Mouse (Mus musculus) intestine, postnatal 0 days (tissue): ENCODE measurements around the gene Prdm11. TPM values are rescaled to one million over a fixed set of nuclear protein-coding genes. Genes with fewer than 3 reads are reported as not detected.

Source experiments
- ATAC-seq: fragments of 200-750 bp; cut with Nextera tagmentation; 2 replicates; pipeline ENCODE4 v1.8.0; 2017; ENCODE audit warnings: mild to moderate bottlenecking, moderate TSS enrichment, moderate library complexity
- H3K27ac ChIP-seq: fragments of 300-500 bp; sonication (generic); 2 replicates; pipeline ENCODE4 v1.5.1; 2014; ENCODE audit warnings: mild to moderate bottlenecking, low read depth, low read length, moderate library complexity
- H3K27me3 ChIP-seq: fragments of 300-500 bp; sonication (generic); replicated peaks from 2 replicates; pipeline ENCODE4 v1.6.1; 2014; ENCODE audit warnings: low read length, mixed read lengths; ENCODE audit not compliant: control insufficient read depth, insufficient read depth
- H3K36me3 ChIP-seq: fragments of 300-500 bp; sonication (generic); 2 replicates; pipeline ENCODE4 v1.6.1; 2014; ENCODE audit warnings: mild to moderate bottlenecking, moderate library complexity; ENCODE audit not compliant: control insufficient read depth, insufficient read depth
- H3K4me1 ChIP-seq: fragments of 300-500 bp; sonication (generic); replicated peaks from 2 replicates; pipeline ENCODE4 v1.6.1; 2014; ENCODE audit warnings: antibody characterized with exemption, low read length, mixed read lengths; ENCODE audit not compliant: control insufficient read depth, insufficient read depth
- H3K4me2 ChIP-seq: fragments of 300-500 bp; sonication (generic); replicated peaks from 2 replicates; pipeline ENCODE4 v1.6.1; 2014; ENCODE audit warnings: low read depth, mild to moderate bottlenecking, moderate library complexity
- H3K4me3 ChIP-seq: fragments of 300-500 bp; sonication (generic); 2 replicates; pipeline ENCODE4 v1.5.1; 2014; ENCODE audit warnings: low read depth, low read length
- H3K9ac ChIP-seq: fragments of 300-500 bp; sonication (generic); 2 replicates; pipeline ENCODE4 v1.6.1; 2014; ENCODE audit warnings: mild to moderate bottlenecking, low read depth, low read length
- H3K9me3 ChIP-seq: fragments of 300-500 bp; sonication (generic); 2 replicates; pipeline ENCODE4 v1.6.1; 2016; ENCODE audit warnings: mixed run types; ENCODE audit not compliant: control insufficient read depth
- CTCF ChIP-seq: sonication (generic); IDR thresholded peaks from 2 replicates; pipeline ENCODE4 v1.5.1; 2016; ENCODE audit warnings: low read depth, mild to moderate bottlenecking, control low read depth, antibody characterized with exemption, moderate library complexity
- WGBS: fragments of 180-500 bp; shearing (Covaris S2); extraction: QIAGEN DNeasy Blood & Tissue Kit; methylation state at CpG from one replicate; pipeline ENCODE4 v1.1.7; 2014; 5-methylcytosine and 5-hydroxymethylcytosine counted together
- polyA plus RNA-seq: library from polyadenylated mRNA; unstranded; fragments of >200 nt; fragmentation: Nextera tagmentation; extraction: Ambion mirVana; gene quantifications from 2 replicates; pipeline ENCODE4 v1.2.1, GENCODE M21; 2015

The Prdm11 gene
- polyA plus RNA-seq, 1 experiment from 2014 or later, result 2.3 TPM

- H3K4me2 ChIP-seq, result no peak overlapping the region
- H3K9ac ChIP-seq, result no peak overlapping the region
- TF ChIP-seq CTCF, result 0 out of 2 replicates have a peak, but pooled peaks have one; percentile 13
- 69% methylated on average over 8 of the region's 8 CpGs for WGBS
- no peak for ATAC-seq
- H3K27me3 ChIP-seq, result no peaks in the 10 kb centered on the region
- no peak overlapping the region for H3K27ac ChIP-seq
- peaks cover 39% of the 10 kb centered on the region for H3K36me3 ChIP-seq
- no peaks in the 10 kb centered on the region for H3K9me3 ChIP-seq
- H3K4me1 ChIP-seq, result no peaks in the 10 kb centered on the region
- no peak overlapping the region for H3K4me3 ChIP-seq
Measured at GRCm38 (mm10) chr2:92982591-92983272, 63.2 kb downstream of the Prdm11 start.

- H3K27ac ChIP-seq, result no peak overlapping the region
- H3K36me3 ChIP-seq, result peaks cover 36% of the 10 kb centered on the region
- no peak for TF ChIP-seq CTCF
- no peak overlapping the region for H3K4me3 ChIP-seq
- no peaks in the 10 kb centered on the region for H3K9me3 ChIP-seq
- no peaks in the 10 kb centered on the region for H3K27me3 ChIP-seq
- 78% methylated on average over 10 of the region's 10 CpGs for WGBS
- H3K4me1 ChIP-seq, result no peaks in the 10 kb centered on the region
- no peak overlapping the region for H3K4me2 ChIP-seq
- ATAC-seq, result peak; percentile 38; the same call in 1 of the 2 replicates
- H3K9ac ChIP-seq, result no peak overlapping the region
Measured at GRCm38 (mm10) chr2:92980165-92980564, 65.8 kb downstream of the Prdm11 start.

GRCm38 (mm10) chr2:92975031-92975790 is 70.8 kb downstream of the Prdm11 start:
- no peak for ATAC-seq
- TF ChIP-seq CTCF, result no peak
- H3K9me3 ChIP-seq, result no peaks in the 10 kb centered on the region
- H3K36me3 ChIP-seq, result peaks cover 64% of the 10 kb centered on the region
- no peak overlapping the region for H3K9ac ChIP-seq
- WGBS, result 81% methylated on average over 14 of the region's 14 CpGs
- H3K27me3 ChIP-seq, result no peaks in the 10 kb centered on the region
- H3K4me2 ChIP-seq, result no peak overlapping the region
- H3K4me3 ChIP-seq, result no peak overlapping the region
- H3K27ac ChIP-seq, result no peak overlapping the region
- H3K4me1 ChIP-seq, result no peaks in the 10 kb centered on the region

GRCm38 (mm10) chr2:92973646-92974045 is 72.3 kb downstream of the Prdm11 start:
- no peaks in the 10 kb centered on the region for H3K9me3 ChIP-seq
- no peak for ATAC-seq
- H3K4me2 ChIP-seq, result no peak overlapping the region
- no peak overlapping the region for H3K9ac ChIP-seq
- WGBS, result 96% methylated on average over 20 of the region's 20 CpGs
- no peaks in the 10 kb centered on the region for H3K27me3 ChIP-seq
- H3K4me1 ChIP-seq, result no peaks in the 10 kb centered on the region
- H3K36me3 ChIP-seq, result peaks cover 54% of the 10 kb centered on the region
- no peak overlapping the region for H3K27ac ChIP-seq
- no peak for TF ChIP-seq CTCF
- H3K4me3 ChIP-seq, result no peak overlapping the region

- Histone ChIP-seq H3K36me3 (peaks cover 46% of the 10 kb centered on the region), H3K27ac (no peak overlapping the region), H3K4me2 (no peak overlapping the region), H3K4me3 (no peak overlapping the region), H3K9ac (no peak overlapping the region), H3K4me1 (no peaks in the 10 kb centered on the region), H3K9me3 (no peaks in the 10 kb centered on the region), H3K27me3 (no peaks in the 10 kb centered on the region)
- WGBS, result 89% methylated on average over 17 of the region's 17 CpGs
- TF ChIP-seq CTCF, result no peak
- ATAC-seq, result no peak
Measured at GRCm38 (mm10) chr2:92972071-92972470, 73.9 kb downstream of the Prdm11 start.

- no peaks in the 10 kb centered on the region for H3K9me3 ChIP-seq
- peaks cover 46% of the 10 kb centered on the region for H3K36me3 ChIP-seq
- no peak for TF ChIP-seq CTCF
- no peaks in the 10 kb centered on the region for H3K27me3 ChIP-seq
- 87% methylated on average over 8 of the region's 8 CpGs for WGBS
- no peak overlapping the region for H3K4me3 ChIP-seq
- no peaks in the 10 kb centered on the region for H3K4me1 ChIP-seq
- H3K4me2 ChIP-seq, result no peak overlapping the region
- no peak overlapping the region for H3K9ac ChIP-seq
- H3K27ac ChIP-seq, result no peak overlapping the region
- ATAC-seq, result no peak
Measured at GRCm38 (mm10) chr2:92971536-92971935, 74.4 kb downstream of the Prdm11 start.
